Mouse (Mus musculus) layer of hippocampus, adult 11-12 months (tissue): Measurements from ENCODE around the gene Tlcd2.
A peak's percentile ranks its signal among the peaks of the same experiment; 100 is the strongest.

Source experiments
- DNase-seq: peaks from one replicate; pipeline ENCODE4 v3.0.0; 2022; ENCODE audit warnings: low spot score

Tlcd2 gene

DNA sequence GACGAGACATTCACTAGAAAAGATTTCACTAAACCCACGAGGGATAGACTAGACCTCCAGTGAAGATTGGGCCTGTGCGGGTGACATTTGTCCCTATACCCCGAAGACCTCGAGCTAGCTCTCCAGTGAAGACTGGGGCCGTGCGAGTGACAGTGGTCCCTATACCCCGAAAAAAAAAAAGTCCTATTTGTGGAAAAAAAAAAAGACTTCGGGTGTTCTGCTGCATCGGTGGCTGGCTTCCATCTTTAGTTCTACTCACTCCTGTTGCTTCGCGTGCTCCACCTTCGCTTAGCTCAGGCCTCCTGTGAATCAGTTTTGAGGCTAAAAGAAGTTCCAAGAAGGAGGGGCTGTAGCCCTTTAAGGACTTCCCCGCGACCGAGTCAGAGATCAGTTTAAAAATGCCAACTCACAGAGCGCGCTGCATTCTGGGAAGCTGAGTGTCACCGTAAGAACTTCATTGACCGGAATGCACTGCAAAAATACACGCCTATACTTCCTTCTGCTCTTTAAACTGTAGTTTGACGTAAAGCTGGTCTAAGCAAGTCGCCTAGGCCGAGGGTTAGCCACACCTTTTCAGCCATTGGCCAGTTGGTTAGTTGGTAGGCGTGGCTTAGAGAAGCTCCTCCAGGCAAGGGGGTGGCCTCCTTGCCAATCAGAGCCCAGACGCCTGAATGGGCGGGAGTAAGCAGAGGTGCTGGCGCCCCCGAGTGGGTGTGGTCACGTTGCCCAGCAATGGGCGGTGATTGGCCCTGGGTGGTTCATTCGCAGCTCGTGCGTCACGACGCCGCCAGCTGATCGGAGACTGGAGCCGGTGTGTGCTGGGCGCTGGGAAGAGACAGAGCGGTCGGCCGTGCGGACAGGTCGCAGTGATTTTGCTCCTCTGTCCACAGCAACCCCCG is at the start of gene Tlcd2:
TSS of gene Tlcd2 (plus strand) at position 872 of the 899 bp plus-strand sequence.
- peak; percentile 100 for DNase-seq

- DNase-seq, result peak; percentile 46
These were observed 46.4 kb upstream of the Tlcd2 start for GRCm38 (mm10) chr11:75415096-75415495.

DNA sequence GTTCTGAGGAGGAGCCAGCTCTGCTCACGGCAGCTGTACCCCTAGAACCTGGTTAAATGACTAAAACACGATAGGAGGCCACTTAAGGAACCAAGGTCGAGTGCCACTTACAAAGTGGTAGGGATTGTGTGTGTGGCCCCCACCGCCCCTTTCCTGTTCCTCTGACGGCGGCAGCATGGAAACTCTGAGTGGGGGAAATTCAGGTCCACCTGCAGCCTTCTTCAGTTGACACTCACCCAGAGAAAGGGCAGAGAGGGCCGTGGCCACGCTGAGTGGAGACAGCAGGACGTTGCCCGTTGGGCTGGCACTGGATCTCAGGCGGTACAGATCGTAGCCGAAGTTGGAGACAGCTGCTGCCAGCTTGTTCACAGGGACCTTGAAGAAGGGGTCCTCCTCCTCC is 45.5 kb upstream of the Tlcd2 start:
- no peak for DNase-seq

DNA sequence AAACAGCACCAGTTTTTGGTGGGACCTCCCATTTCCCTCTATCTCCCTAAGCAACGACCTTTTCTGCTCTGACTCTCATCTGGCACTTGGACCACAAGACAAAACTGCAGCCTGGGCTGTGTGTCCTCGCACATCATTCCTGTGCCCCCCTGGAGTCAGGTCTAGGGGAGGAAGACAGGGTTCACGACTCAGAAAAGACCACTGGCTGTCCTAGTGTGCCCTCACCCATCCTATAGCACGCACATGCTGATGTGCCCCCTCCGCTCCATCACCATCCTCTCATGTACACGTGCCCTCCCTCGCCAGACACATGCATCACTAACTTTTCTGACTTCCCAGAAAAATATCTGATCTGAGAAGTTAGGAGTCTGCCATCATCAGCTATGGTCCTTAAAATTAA is 41.5 kb upstream of the Tlcd2 start:
- DNase-seq, result no peak

GRCm38 (mm10) chr11:75420810-75421374 is 40.6 kb upstream of the Tlcd2 start:
- no peak for DNase-seq

GRCm38 (mm10) chr11:75421375-75422012 is 40.0 kb upstream of the Tlcd2 start:
- DNase-seq, result no peak

DNA sequence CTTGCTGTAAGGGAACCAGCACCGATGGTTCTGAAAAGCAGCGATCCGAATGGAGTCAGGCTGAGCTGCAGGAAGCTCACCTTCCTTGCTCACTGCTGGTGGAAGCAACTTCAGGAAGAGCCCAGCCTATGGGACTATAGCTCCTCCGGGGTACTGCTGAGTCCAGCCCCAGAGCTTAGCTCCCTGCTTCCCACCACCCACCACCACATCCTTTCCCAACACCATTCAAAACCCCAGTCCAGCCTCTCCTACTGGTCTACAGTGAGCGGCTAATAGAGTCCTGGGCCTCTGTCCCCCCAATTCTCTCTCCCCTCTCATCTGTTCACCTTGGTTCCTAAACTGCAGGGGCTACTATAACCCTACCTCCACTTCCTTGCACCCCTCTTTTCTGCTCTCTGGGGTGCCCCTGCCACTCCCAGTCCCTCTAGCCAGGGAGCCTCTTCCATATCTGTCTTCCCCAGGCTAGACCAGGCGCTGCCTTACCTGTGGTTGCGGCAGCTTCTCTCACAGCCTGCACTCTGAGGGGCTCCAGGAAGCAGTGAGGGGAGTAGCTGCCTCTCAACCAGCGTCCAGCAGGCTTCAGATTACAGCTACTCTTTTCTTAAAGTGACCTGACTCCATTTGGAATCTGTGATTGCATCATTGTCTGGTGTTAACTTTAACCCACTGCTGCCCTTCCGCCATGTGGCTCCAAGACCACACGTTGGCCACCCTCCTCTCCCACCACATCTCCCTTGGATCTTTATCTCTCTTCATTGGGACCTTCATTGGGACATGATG is 39.3 kb upstream of the Tlcd2 start, which contains the start of gene Serpinf1:
TSS of gene Serpinf1 (minus strand) at position 689 of the 780 bp plus-strand sequence.
- DNase-seq, result no peak

DNA sequence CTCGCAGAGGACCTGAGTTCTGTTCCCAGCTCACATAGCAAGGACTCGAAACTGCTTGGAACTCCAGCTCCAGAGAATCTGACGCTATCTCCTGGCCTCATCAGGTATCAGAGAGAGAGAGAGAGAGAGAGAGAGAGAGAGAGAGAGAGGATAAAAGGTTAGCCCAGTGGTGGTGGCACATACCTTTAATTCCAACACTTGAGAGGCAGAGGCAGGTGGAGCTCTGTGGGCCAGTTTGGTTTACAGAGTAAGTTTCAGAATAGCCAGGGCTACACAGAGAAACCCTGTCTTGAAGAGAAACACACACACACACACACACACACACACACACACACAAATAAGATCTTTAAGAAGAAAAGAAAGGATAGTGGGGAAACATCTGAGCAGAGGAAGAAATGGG is 38.4 kb upstream of the Tlcd2 start:
- DNase-seq, result no peak

- DNase-seq, result no peak
These were observed 37.5 kb upstream of the Tlcd2 start for GRCm38 (mm10) chr11:75424033-75424432.

GRCm38 (mm10) chr11:75424459-75424858 is 37.1 kb upstream of the Tlcd2 start:
- DNase-seq, result no peak

DNA sequence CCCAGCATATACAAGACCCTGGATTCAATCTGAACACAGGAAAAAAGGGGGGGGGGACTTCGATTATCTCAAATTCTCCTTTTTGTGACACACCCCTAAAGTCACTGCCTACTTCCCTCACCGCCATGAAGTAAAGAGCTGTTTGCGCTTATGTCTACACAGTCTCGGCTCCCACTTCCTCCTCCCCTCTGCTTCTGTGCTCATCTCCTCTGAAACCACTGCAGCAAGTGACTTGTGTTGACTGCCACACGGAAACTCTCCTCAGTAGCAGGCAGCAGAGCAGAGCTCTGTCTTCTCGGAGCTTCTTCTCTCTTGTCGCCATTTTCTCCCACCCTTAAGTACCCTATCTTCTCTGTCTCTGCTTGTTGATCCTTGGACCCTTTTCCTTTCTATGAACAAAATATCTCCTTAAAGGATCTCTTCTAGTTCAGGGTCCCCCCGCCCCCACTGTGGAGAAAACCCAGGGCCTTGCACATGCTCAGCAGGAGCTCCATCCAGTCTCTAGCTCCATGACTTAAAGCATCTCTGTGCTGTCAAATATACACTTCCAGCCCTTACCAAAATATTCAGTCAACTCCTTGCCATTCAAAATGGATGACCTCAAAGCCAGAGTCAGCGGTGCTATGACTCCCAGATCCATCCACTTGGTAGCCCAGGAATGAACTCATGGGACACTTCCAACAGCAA is 32.4 kb upstream of the Tlcd2 start:
- DNase-seq, result no peak

DNA sequence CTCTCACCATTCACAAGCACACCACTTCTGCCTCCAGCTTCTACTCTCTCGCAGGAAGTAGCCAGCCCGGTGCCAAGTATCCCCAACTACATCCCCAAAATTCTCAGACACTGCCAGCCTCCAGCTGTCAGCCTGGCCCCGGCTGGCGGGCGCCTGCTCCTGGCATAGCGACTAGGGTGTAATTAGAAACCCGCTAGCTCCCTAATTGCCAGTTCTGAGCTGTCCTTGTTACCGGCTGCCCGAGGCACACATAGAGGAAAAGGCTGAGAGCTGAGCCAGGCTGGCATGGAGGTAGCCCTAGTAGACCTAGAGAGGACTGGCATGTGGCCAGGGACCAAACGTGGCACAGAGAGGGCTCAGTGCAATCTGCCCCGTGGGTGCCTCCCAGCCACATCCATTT is 30.2 kb upstream of the Tlcd2 start:
- peak; percentile 74 for DNase-seq

DNA sequence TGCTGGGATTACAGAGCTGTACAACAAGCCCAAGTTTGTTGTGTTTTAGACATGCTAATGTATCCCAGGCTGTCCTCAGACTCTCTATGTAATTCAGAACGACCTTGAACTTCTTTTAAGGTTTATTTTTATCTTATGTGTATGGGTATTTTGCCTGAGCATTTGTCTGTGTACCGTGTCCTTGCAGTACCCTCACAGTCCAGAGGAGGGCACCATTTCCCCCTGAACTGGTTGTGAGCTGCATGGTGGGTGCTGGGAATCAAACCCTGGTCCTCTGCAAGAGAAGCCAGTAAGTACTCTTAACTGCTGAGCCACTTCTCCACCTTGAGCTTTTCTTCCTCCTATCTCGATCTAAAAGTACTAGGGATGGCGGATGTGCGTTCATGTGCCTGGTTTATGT is 27.4 kb upstream of the Tlcd2 start:
- DNase-seq, result no peak

DNA sequence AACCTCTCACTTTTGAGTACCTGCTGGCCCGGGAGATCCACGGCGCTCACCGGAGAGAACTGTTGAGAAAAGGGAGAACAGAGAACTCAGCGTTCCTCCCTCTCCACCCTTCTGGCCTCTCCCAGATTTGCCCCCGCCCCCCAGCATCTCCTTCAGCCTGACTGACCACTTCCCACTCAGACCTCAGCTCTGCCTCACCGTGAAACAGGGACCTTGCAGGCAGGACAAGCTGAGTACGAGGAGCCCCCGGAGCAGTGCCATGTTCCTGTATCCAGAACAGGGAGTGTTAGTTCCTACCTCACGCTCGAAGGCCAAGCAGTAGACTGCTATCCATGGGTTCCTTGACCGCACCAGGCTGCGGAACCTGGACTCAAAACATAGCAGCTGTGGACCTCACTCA is 23.3 kb upstream of the Tlcd2 start:
- DNase-seq, result no peak

DNA sequence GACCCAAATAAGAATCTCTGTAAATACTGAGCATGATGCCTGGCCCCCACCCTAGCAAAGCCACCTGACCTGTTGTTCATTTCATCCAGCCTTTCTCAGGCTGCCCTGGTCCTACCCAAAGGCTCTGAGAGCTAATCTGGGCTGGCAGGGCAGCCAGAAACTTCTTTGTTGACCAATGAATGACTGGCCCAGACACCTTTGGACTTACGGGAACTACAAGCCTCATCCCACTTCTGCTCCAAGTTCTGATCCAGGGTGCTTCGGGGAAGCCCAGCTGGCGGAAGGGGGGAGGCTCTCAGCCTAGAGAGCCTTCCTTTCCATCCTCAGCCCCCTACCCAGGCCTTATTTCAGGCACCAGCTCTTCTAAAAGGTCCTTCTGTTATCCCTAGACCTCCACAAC is 22.7 kb upstream of the Tlcd2 start:
- no peak for DNase-seq

DNA sequence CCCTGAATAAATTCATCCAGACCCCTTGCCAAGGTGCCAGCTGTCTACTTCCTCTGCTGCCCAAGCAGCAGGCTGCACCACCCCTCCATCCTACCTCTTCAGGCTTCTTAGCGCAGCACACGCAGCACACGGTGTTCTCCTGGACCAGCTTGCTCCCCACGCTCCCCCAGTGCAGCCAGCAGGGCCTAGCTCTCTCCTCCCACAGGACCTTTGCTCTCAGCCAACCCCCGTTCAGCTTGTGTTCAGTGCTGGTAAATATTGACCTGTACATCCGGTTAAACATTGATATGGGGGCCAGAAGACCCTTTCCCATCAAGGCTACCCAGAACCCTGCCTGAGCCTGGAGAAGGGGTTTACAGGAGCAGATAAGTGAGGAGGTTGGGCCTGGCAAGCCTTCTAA is 22.2 kb upstream of the Tlcd2 start, which contains the start of gene Serpinf2:
TSS of gene Serpinf2 (minus strand) at position 229 of the 400 bp plus-strand sequence.
- DNase-seq, result no peak

DNA sequence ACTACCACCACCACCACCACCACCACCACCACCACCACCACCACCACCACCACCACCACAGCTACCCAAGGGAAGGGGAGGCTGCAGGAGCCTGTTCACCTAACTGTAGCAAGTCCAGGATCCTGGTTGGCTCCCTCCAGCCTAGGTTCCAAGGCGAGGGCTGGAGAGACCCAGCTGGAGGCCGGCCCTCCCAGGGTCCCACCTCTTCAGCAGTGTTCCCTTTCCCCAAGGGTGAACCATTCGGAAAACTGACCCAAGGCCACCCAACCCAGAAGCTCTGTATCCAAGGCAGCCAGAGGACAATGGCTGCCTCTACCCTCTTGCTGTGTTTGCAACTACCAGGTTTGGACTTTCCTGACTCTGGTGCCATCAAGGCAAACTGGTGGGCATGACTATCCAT is 21.6 kb upstream of the Tlcd2 start:
- no peak for DNase-seq

DNA sequence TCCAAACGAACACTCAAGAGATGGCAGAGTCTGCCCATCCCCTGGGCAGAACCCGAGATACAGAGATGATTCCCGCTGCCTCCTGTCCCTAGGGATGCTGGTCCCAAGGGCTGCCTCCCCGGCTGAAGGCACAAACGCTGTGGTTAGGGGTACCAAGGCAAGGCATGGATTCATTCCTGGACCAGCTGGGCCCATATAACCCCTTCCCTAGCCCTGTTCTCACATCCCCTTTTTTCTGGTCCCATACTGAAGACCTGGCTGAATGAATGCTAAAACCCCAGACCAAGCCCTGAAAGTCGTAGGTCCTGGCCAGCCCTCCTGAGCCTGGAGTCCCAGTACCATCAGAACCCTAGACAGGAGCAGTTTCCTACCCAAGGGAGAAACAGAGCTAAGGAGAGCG is 20.5 kb upstream of the Tlcd2 start:
- no peak for DNase-seq

GRCm38 (mm10) chr11:75441601-75442000 is 19.9 kb upstream of the Tlcd2 start:
- DNase-seq, result no peak

- no peak for DNase-seq
These were observed 17.8 kb upstream of the Tlcd2 start for GRCm38 (mm10) chr11:75443711-75444110.

- no peak for DNase-seq
These were observed 12.9 kb upstream of the Tlcd2 start for GRCm38 (mm10) chr11:75448575-75448974.

- no peak for DNase-seq
These were observed 11.8 kb upstream of the Tlcd2 start for GRCm38 (mm10) chr11:75449695-75450094.
